Mouse (Mus musculus) adrenal gland, adult 2 months (tissue): ENCODE measurements around the gene Polr2g. TPM values are rescaled to one million over a fixed set of nuclear protein-coding genes. Genes with fewer than 3 reads are reported as not detected.

ENCODE experiments used
- DNase-seq: peaks from one replicate; pipeline ENCODE4 v3.0.0; 2021
- polyA plus RNA-seq: library from polyadenylated mRNA; depleted of rRNA; stranded (reverse); fragments of >200 nt; gene quantifications from 2 replicates; pipeline ENCODE4 v1.2.3, GENCODE M21; 2012; rRNA removed
- total RNA-seq, 2 experiments: library from RNA; stranded (reverse); gene quantifications; 2 replicates each; pipeline ENCODE4 v1.2.3; 2021

Polr2g gene
- total and polyA plus RNA-seq, 3 experiments: 24.0 to 103 (median 71.9) TPM

DNA sequence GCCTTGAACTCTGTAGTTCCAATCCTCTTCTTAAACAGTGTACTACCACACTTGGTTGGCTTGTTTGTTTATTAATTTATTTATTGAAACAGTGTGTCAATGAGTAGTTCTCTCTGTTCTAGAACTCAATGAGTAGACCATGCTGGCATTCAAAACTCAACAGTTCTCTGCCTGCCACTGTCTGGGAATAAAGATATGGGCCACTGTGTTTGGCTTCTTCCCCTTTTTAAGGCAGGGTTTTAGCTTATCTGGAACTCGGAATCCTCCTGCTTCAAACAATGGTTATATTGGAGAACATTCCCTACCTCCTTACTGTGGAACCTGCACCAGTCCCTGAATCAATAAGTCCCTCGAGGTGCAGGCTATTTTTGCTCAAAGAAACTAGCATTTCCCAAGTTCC is 39.5 kb downstream of the Polr2g start:
- DNase-seq: no peak

DNA sequence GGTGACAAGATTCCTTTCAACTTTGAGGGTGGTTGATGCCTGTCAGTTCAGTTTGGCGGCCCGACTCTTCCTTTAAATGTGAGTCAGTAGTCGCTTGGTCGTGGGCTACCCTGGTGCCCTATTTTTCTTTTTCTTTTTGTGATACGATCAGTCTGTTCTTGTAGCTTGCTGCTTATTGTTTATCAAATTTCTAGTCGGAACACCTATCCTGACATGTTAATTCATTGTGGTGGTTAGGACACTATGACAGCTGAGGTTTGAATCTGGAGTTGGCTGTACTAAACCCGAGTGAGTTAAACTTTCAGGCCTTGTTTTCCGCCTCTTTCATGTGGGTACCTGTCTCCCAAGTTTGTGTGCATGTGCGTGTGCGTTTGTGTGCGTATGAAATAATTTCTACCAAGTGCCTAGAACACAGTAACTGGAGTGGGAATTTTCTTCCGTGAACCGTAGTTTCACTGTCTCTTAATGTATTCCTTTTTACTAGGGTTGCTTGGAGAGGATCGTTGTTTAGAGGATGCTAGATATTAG is 40.8 kb downstream of the Polr2g start:
- no peak for DNase-seq

DNA sequence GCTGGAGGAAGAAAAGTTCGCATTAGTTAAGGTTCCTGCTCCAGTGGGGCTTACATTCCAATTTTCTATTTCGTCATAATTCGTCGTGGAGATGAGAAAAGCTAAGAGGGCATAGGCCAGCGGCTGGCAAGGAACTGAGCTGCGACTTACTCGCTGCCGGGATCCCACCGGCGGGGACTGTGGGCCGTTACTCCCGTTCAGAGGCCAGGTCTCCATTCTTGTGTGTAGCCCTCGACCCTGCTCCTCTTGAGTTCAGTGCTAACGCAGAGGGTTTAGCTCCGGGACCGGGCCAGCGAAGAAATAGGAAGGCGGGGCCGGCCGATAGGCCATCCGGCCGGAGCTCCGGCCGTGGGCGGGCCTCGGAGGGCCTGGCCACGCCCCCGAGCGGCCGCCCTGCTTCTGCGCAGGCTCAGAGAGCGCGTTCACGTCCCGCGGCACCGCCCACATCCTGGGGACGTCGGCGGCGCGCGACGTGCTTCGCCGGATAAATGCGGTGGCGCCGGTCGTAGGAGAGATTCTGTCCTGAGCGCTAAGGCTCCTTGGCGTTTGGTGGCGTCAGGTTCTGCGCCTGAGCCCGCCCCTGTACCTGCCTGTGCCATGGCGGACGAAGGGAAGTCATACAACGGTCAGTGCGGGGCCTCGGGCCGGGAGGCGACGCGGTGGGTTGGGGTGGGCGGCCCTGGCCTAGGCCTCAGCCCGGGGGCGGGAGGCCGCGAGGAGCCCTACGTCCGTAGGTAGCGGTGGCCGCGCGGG is 41.6 kb downstream of the Polr2g start, which contains the start of gene Nxf1:
Nxf1 (plus strand) TSS at position 439 of the 753 bp plus-strand sequence.
- peak; percentile 95 for DNase-seq

DNA sequence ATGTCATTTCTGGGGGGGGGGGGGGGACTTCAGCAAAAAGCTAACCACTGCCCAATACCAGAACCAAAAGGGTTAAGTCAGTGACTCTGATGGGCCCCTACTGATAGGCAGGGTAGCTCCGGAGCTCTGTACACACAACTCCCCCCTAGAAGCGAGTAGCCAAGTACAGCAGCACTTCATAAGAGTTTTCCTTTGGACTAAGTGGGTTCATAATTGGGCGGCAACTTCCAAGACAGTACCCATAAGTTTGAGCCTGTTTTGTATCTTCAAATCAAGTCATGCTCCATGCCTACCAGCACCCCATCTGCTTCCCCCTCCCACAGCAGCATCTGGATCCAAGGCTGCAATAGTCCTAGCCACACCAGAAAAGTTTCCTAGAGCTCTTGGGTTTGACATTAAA is 42.7 kb downstream of the Polr2g start:
- no peak for DNase-seq

DNA sequence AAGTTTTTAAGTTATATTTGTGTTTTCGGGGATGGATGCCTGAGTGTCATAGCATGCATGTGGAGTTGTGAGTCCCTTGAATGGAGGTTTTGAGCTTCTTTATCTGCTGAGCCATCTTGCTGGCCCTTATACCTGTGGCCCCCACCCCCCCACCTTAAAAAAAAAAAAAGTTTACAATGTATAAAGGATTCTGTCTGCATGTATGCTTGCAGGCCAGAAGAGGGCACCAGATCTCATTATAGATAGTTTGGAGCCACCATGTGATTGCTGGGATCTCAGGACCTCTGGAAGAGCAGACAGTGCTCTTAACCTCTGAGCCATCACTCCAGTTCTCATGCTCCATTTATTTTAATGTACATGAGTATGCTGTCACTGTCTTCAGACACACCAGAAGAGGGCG is 51.0 kb downstream of the Polr2g start:
- DNase-seq: no peak

DNA sequence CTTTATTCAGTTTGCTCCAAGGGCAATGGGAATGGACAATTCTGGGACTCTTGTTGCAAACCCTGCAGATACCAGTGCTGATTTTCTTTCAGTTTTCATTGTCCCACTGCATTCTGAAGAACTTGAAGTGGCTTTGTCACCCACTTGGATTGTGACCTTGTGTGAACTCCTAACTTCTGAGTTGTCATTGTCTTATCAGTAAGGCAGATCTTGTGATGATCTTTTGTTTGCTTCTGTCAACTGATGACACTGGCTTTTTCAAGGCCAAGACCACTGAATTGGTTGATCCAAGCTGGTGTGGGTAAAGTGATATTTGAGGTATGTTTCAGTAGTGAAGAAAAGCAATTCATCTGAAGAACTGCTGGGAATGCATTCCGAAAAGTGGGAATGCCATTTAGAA is 53.0 kb downstream of the Polr2g start:
- DNase-seq: no peak

Other genes starting within 250 kb of the Polr2g start
Only the 30 nearest of the 33 such genes appear.
- 1 to 10 TPM in 1 of 2 experiments, under 1 TPM in 1; 0.86 to 1.9 TPM for gene Chrm1, start 134.8 kb downstream of the Polr2g start, total RNA-seq
- gene Chrm1, start 134.8 kb downstream of the Polr2g start, polyA plus RNA-seq: 1.1 and 1.5 TPM in 2 replicates
- gene Slc3a2, start 75.2 kb downstream of the Polr2g start, total RNA-seq: 100 to 1,000 TPM; 202 to 548 TPM
- gene Slc3a2, start 75.2 kb downstream of the Polr2g start, polyA plus RNA-seq: 162 and 192 TPM in 2 replicates
- 10 to 100 TPM; 54.3 to 77.1 TPM for gene Wdr74, start 62.8 kb downstream of the Polr2g start, total RNA-seq
- gene Wdr74, start 62.8 kb downstream of the Polr2g start, polyA plus RNA-seq: 23.4 and 24.0 TPM in 2 replicates
- under 1 TPM; 0.79 to 0.84 TPM for gene 1700092M07Rik, start 57.9 kb downstream of the Polr2g start, total RNA-seq
- not detected in 2 replicates for gene 1700092M07Rik, start 57.9 kb downstream of the Polr2g start, polyA plus RNA-seq
- gene Stx5a, start 57.2 kb downstream of the Polr2g start, total RNA-seq: 10 to 100 TPM; 80.4 to 95.4 TPM
- gene Stx5a, start 57.2 kb downstream of the Polr2g start, polyA plus RNA-seq: 67.1 and 73.5 TPM in 2 replicates
- gene Nxf1, start 41.5 kb downstream of the Polr2g start, total RNA-seq: 100 to 1,000 TPM; 102 to 165 TPM
- gene Nxf1, start 41.5 kb downstream of the Polr2g start, polyA plus RNA-seq: 43.4 and 48.0 TPM in 2 replicates
- 100 to 1,000 TPM; 114 to 134 TPM for gene Tmem223, start 27.6 kb downstream of the Polr2g start, total RNA-seq
- gene Tmem223, start 27.6 kb downstream of the Polr2g start, polyA plus RNA-seq: 352 and 381 TPM in 2 replicates
- 10 to 100 TPM; 60.9 to 62.7 TPM for gene Tmem179b, start 24.1 kb downstream of the Polr2g start, total RNA-seq
- 163 and 218 TPM in 2 replicates for gene Tmem179b, start 24.1 kb downstream of the Polr2g start, polyA plus RNA-seq
- 10 to 100 TPM; 11.9 to 17.2 TPM for gene Taf6l, start 12.2 kb downstream of the Polr2g start, total RNA-seq
- gene Taf6l, start 12.2 kb downstream of the Polr2g start, polyA plus RNA-seq: 22.4 and 25.1 TPM in 2 replicates
- gene Zbtb3, start 4.0 kb upstream of the Polr2g start, total RNA-seq: 1 to 10 TPM; 2.1 to 3.4 TPM
- 1.9 and 2.4 TPM in 2 replicates for gene Zbtb3, start 4.0 kb upstream of the Polr2g start, polyA plus RNA-seq
- gene Ttc9c, start 20.8 kb upstream of the Polr2g start, total RNA-seq: 10 to 100 TPM; 28.8 to 39.3 TPM
- gene Ttc9c, start 20.8 kb upstream of the Polr2g start, polyA plus RNA-seq: 5.4 and 7.0 TPM in 2 replicates
- gene Hnrnpul2, start 21.4 kb upstream of the Polr2g start, total RNA-seq: 10 to 100 TPM; 56.3 to 57.4 TPM
- 8.4 and 10.0 TPM in 2 replicates for gene Hnrnpul2, start 21.4 kb upstream of the Polr2g start, polyA plus RNA-seq
- gene AC129217.1, start 31.2 kb upstream of the Polr2g start, total RNA-seq: 10 to 100 TPM in 1 of 2 experiments, not detected in 1; 11.6 TPM
- not detected in 2 replicates for gene AC129217.1, start 31.2 kb upstream of the Polr2g start, polyA plus RNA-seq
- 100 to 1,000 TPM; 178 to 191 TPM for gene Bscl2, start 38.9 kb upstream of the Polr2g start, total RNA-seq
- gene Bscl2, start 38.9 kb upstream of the Polr2g start, polyA plus RNA-seq: 373 and 386 TPM in 2 replicates
- gene Gng3, start 40.6 kb upstream of the Polr2g start, total RNA-seq: 1 to 10 TPM; 5.7 to 7.0 TPM
- 6.8 and 7.3 TPM in 2 replicates for gene Gng3, start 40.6 kb upstream of the Polr2g start, polyA plus RNA-seq
- 1 to 10 TPM; 2.2 to 6.2 TPM for gene Lrrn4cl, start 52.2 kb upstream of the Polr2g start, total RNA-seq
- 1.2 and 1.3 TPM in 2 replicates for gene Lrrn4cl, start 52.2 kb upstream of the Polr2g start, polyA plus RNA-seq
- gene Ubxn1, start 72.9 kb upstream of the Polr2g start, total RNA-seq: 100 to 1,000 TPM; 197 to 224 TPM
- gene Ubxn1, start 72.9 kb upstream of the Polr2g start, polyA plus RNA-seq: 140 and 142 TPM in 2 replicates
- 10 to 100 TPM; 48.7 to 76.9 TPM for gene Uqcc3, start 82.3 kb upstream of the Polr2g start, total RNA-seq
- gene Uqcc3, start 82.3 kb upstream of the Polr2g start, polyA plus RNA-seq: 16.0 and 18.1 TPM in 2 replicates
- 10 to 100 TPM in 1 of 2 experiments, 1 to 10 TPM in 1; 5.8 to 13.3 TPM for gene Lbhd1, start 85.2 kb upstream of the Polr2g start, total RNA-seq
- 0.28 and 1.1 TPM in 2 replicates for gene Lbhd1, start 85.2 kb upstream of the Polr2g start, polyA plus RNA-seq
- gene Gm49403, start 85.4 kb upstream of the Polr2g start, total RNA-seq: not detected
- not detected in 2 replicates for gene Gm49403, start 85.4 kb upstream of the Polr2g start, polyA plus RNA-seq
- 10 to 100 TPM; 46.8 to 53.6 TPM for gene 1810009A15Rik, start 90.3 kb upstream of the Polr2g start, total RNA-seq
- 4.3 and 5.6 TPM in 2 replicates for gene 1810009A15Rik, start 90.3 kb upstream of the Polr2g start, polyA plus RNA-seq
- 1 to 10 TPM; 3.2 to 4.5 TPM for gene Gm49416, start 90.3 kb upstream of the Polr2g start, total RNA-seq
- not detected in 2 replicates for gene Gm49416, start 90.3 kb upstream of the Polr2g start, polyA plus RNA-seq
- gene Ints5, start 94.4 kb upstream of the Polr2g start, total RNA-seq: 10 to 100 TPM; 21.5 to 23.7 TPM
- gene Ints5, start 94.4 kb upstream of the Polr2g start, polyA plus RNA-seq: 23.5 and 29.6 TPM in 2 replicates
- 100 to 1,000 TPM; 172 to 199 TPM for gene Ganab, start 99.5 kb upstream of the Polr2g start, total RNA-seq
- 77.2 and 98.7 TPM in 2 replicates for gene Ganab, start 99.5 kb upstream of the Polr2g start, polyA plus RNA-seq
- gene B3gat3, start 121.8 kb upstream of the Polr2g start, total RNA-seq: 10 to 100 TPM; 57.0 to 70.5 TPM
- gene B3gat3, start 121.8 kb upstream of the Polr2g start, polyA plus RNA-seq: 147 and 159 TPM in 2 replicates
- gene Rom1, start 130.8 kb upstream of the Polr2g start, total RNA-seq: 10 to 100 TPM; 37.0 to 46.9 TPM
- gene Rom1, start 130.8 kb upstream of the Polr2g start, polyA plus RNA-seq: 105 and 116 TPM in 2 replicates
- 10 to 100 TPM; 39.7 to 51.0 TPM for gene Eml3, start 131.0 kb upstream of the Polr2g start, total RNA-seq
- gene Eml3, start 131.0 kb upstream of the Polr2g start, polyA plus RNA-seq: 70.6 and 80.7 TPM in 2 replicates
- gene Mta2, start 143.3 kb upstream of the Polr2g start, total RNA-seq: 10 to 100 TPM; 81.8 to 86.1 TPM
- 15.9 and 20.6 TPM in 2 replicates for gene Mta2, start 143.3 kb upstream of the Polr2g start, polyA plus RNA-seq
- gene Tut1, start 155.3 kb upstream of the Polr2g start, total RNA-seq: 10 to 100 TPM; 19.6 to 23.9 TPM
- gene Tut1, start 155.3 kb upstream of the Polr2g start, polyA plus RNA-seq: 16.3 and 22.4 TPM in 2 replicates
- 100 to 1,000 TPM; 331 to 355 TPM for gene Eef1g, start 168.5 kb upstream of the Polr2g start, total RNA-seq
- gene Eef1g, start 168.5 kb upstream of the Polr2g start, polyA plus RNA-seq: 63.8 and 90.8 TPM in 2 replicates